Mouse (Mus musculus) lung, embryonic 14.5 days (tissue): ENCODE data around the gene Dnm3. TPM values are rescaled to one million over a fixed set of nuclear protein-coding genes. Genes with fewer than 3 reads are reported as not detected.

Experiments used
- ATAC-seq: fragments of 200-750 bp; cut with Nextera tagmentation; 2 replicates; pipeline ENCODE4 v1.8.0; 2017; ENCODE audit warnings: mild to moderate bottlenecking, moderate TSS enrichment, moderate library complexity; ENCODE audit not compliant: insufficient read depth
- DNase-seq: peaks from one replicate; pipeline ENCODE4 v3.0.0-alpha.2; 2015
- H3K27ac ChIP-seq: fragments of 300-500 bp; sonication (generic); 2 replicates; pipeline ENCODE4 v1.5.1; 2014; ENCODE audit warnings: low read depth, mild to moderate bottlenecking, moderate library complexity
- H3K27me3 ChIP-seq: fragments of 300-500 bp; sonication (generic); 2 replicates; pipeline ENCODE4 v1.6.1; 2014; ENCODE audit warnings: low read length, control low read depth; ENCODE audit not compliant: insufficient read depth
- H3K36me3 ChIP-seq: fragments of 300-500 bp; sonication (generic); 2 replicates; pipeline ENCODE4 v1.6.1; 2014; ENCODE audit warnings: control low read depth; ENCODE audit not compliant: insufficient read depth
- H3K4me1 ChIP-seq: fragments of 300-500 bp; sonication (generic); 2 replicates; pipeline ENCODE4 v1.6.1; 2014; ENCODE audit warnings: antibody characterized with exemption, control low read depth; ENCODE audit not compliant: insufficient read depth
- H3K4me2 ChIP-seq: fragments of 300-500 bp; sonication (generic); 2 replicates; pipeline ENCODE4 v1.6.1; 2014; ENCODE audit warnings: mild to moderate bottlenecking
- H3K4me3 ChIP-seq: fragments of 300-500 bp; sonication (generic); 2 replicates; pipeline ENCODE4 v1.5.1; 2014; ENCODE audit warnings: low read depth, low read length
- H3K9ac ChIP-seq: fragments of 300-500 bp; sonication (generic); 2 replicates; pipeline ENCODE4 v1.6.1; 2014
- H3K9me3 ChIP-seq: fragments of 300-500 bp; sonication (generic); 2 replicates; pipeline ENCODE4 v1.6.1; 2016; ENCODE audit warnings: low read depth, low read length, control low read depth
- CTCF ChIP-seq: IDR thresholded peaks from 2 replicates; pipeline ENCODE4 v1.5.1; 2016; ENCODE audit warnings: antibody characterized with exemption, low read depth
- WGBS: fragments of 180-500 bp; shearing (Covaris S2); extraction: QIAGEN DNeasy Blood & Tissue Kit; methylation state at CpG from one replicate; pipeline ENCODE4 v1.1.7; 2014; 5-methylcytosine and 5-hydroxymethylcytosine counted together
- microRNA counts: library from miRNA; unstranded; fragments of <30 nt; microRNA quantifications from one replicate; lab custom pipeline; 2016
- microRNA-seq: library from miRNA; unstranded; fragments of <30 nt; microRNA quantifications from one replicate; pipeline ENCODE4, GENCODE M21; 2016; ENCODE audit warnings: borderline number of aligned reads
- polyA plus RNA-seq: library from polyadenylated mRNA; unstranded; fragments of >200 nt; fragmentation: Nextera tagmentation; extraction: Ambion mirVana; gene quantifications from 2 replicates; pipeline ENCODE4 v1.2.1, GENCODE M21; 2014

Gene Dnm3
- polyA plus RNA-seq, 1 experiment from 2014 or later, result 2.8 TPM

DNA sequence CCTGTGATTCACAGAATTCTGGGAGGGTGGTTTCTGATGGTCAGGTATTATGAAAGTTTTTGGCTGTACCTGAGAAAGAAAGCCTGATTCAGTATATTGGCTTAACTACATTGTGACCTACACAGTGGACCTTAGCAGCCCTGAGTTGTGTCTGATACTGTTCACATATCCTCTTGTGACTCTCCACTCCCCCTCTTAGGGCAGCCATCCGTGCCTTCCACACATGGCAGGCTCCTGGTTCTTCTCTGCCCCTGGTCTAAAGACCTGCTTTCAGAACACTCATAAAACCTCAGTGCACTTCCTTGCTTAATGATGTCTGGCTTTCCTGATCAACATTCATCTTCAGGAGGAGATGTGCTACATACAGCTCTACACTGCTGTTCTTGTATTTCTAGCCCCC, 525.2 kb downstream of the Dnm3 start:
- no peak for ATAC-seq
- Histone ChIP-seq H3K4me1 (no peaks in the 10 kb centered on the region), H3K4me3 (no peak overlapping the region), H3K9ac (no peak overlapping the region), H3K36me3 (no peaks in the 10 kb centered on the region), H3K27me3 (no peaks in the 10 kb centered on the region), H3K27ac (no peak overlapping the region), H3K9me3 (no peaks in the 10 kb centered on the region), H3K4me2 (no peak overlapping the region)
- no peak for TF ChIP-seq CTCF
- DNase-seq, result no peak
- WGBS, result 42% methylated on average over 1 of the region's 1 CpGs

DNA sequence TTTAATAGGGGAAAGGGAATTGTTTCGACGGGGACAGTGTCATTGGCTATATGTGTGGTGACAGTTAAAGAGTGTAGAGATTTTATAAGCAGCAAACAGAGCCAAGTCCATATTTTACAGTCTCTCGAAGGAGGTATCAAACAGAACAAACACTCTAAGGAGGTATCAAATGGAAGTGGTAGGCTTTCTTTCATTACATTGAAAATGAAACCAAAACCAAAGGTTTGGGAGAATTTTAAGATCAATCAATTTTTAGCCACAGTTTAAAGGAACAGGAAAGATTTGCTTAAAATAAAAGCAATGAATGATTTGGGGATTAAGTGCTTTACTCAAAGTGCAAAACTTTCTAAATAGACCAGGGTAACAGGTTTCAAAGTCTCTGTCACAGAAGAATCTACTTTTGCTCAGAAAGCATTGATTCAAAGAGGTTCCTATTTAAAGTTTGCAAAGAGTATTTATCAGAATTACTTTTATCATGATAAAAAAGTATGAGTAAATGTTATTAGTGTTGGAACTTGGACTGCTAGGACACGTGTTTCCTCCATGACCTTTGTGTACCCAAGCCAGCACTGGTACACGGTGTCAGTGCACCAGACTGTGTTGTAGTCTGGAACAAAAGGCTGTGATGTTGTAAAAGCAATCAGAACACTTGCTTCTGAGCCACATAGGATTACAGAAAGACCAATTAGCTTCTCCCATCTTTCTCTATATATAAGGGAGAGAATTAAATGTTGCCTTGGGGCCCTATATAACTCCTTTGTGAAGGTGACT, 526.6 kb downstream of the Dnm3 start:
- no peak for TF ChIP-seq CTCF
- no peak overlapping the region for H3K4me3 ChIP-seq
- no peak overlapping the region for H3K27ac ChIP-seq
- 61% methylated on average over 5 of the region's 5 CpGs for WGBS
- no peak overlapping the region for H3K4me2 ChIP-seq
- DNase-seq (no peak), ATAC-seq (no peak)
- no peaks in the 10 kb centered on the region for H3K36me3 ChIP-seq
- H3K9me3 ChIP-seq, result no peaks in the 10 kb centered on the region
- H3K4me1 ChIP-seq, result no peaks in the 10 kb centered on the region
- no peak overlapping the region for H3K9ac ChIP-seq
- no peaks in the 10 kb centered on the region for H3K27me3 ChIP-seq

DNA sequence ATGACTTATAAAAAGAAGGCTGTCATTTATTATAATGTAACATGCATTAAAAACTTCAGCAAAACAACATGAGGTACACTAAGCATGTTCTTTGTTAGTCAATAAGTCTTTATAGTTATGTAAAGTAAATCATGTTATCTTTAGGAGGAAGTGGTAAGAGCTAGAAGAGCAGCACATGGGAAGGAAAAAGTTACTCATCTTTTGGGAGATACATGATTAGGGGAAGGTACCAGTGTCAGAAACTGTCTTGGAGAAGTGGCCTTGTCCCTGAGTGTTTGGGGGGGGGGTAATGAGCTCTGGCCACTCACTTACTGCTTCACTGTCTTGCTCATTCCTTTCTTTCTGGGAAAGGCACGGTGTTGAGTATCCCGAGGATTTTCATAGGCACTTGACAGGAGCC, 535.8 kb downstream of the Dnm3 start:
- no peaks in the 10 kb centered on the region for H3K27me3 ChIP-seq
- no peak overlapping the region for H3K4me2 ChIP-seq
- no peak for TF ChIP-seq CTCF
- 85% methylated on average over 2 of the region's 2 CpGs for WGBS
- no peaks in the 10 kb centered on the region for H3K4me1 ChIP-seq
- no peak overlapping the region for H3K27ac ChIP-seq
- H3K9ac ChIP-seq, result no peak overlapping the region
- DNase-seq (no peak), ATAC-seq (no peak)
- H3K4me3 ChIP-seq, result no peak overlapping the region
- H3K9me3 ChIP-seq, result no peaks in the 10 kb centered on the region
- H3K36me3 ChIP-seq, result no peaks in the 10 kb centered on the region

MicroRNAs encoded within 50 kb of the gene (microRNA counts, 519-probe panel; counts per million panel counts)
- 5,377 counts per million, percentile 99 among the panel's probes with 10 or more counts for microRNA mmu-miR-199a-3p (lab: Ali Mortazavi, UCI)
- 5,286 counts per million, percentile 97 among the panel's probes with 10 or more counts for microRNA mmu-miR-199a-5p (lab: Ali Mortazavi, UCI)
- 3,656 counts per million, percentile 77 among the panel's probes with 10 or more counts for microRNA mmu-miR-214 (lab: Ali Mortazavi, UCI)

Small RNA genes lying within 50 kb of the gene (microRNA-seq; reads per million reads assigned to microRNA genes)
- gene Mir199a-2 (111 reads per million, percentile 50 among the genes with 10 or more reads in this experiment), gene Mir214 (10,274 reads per million, percentile 94 among the genes with 10 or more reads in this experiment)

Other genes starting within 250 kb of the Dnm3 start
- gene Mettl13, start 70.5 kb upstream of the Dnm3 start, polyA plus RNA-seq, result 19.8 and 20.9 TPM in 2 replicates
- 48.3 and 48.4 TPM in 2 replicates for gene Vamp4, start 92.5 kb upstream of the Dnm3 start, polyA plus RNA-seq
- gene Myoc, start 161.1 kb upstream of the Dnm3 start, polyA plus RNA-seq, result not detected in 2 replicates
- gene Myocos, start 180.2 kb upstream of the Dnm3 start, polyA plus RNA-seq, result not detected in 2 replicates